Mouse (Mus musculus): ENCODE measurements around the gene Enox1. TPM values are rescaled to one million over a fixed set of nuclear protein-coding genes. Genes with fewer than 3 reads are reported as not detected.

Gene Enox1
- polyA plus RNA-seq, 1 experiment from 2014 or later: 7.4 TPM

GRCm38 (mm10) chr14:77615201-77615600, 458.6 kb downstream of the Enox1 start:
- no peaks in the 10 kb centered on the region for H3K9me3 ChIP-seq (ENCODE audit: control insufficient read depth, low read depth, low read length)
- no peak overlapping the region for H3K4me2 ChIP-seq (replicated peaks; ENCODE audit: low read depth, low read length)
- H3K36me3 ChIP-seq (ENCODE audit: control insufficient read depth, insufficient read depth, low read length): no peaks in the 10 kb centered on the region
- H3K4me1 ChIP-seq (ENCODE audit: control insufficient read depth, insufficient read depth, low read length): 0 out of 2 replicates have a peak, but pooled peaks cover 5% of the 10 kb centered on the region
- no peak for ATAC-seq (ENCODE audit: insufficient number of reproducible peaks, insufficient read depth, low FRiP score, low read depth)
- 94% methylated on average over 16 of the region's 16 CpGs for WGBS
- no peak overlapping the region for H3K27ac ChIP-seq (ENCODE audit: low read length)
- no peak overlapping the region for H3K4me3 ChIP-seq (ENCODE audit: low read depth, low read length)
- H3K27me3 ChIP-seq (ENCODE audit: control insufficient read depth, insufficient read depth, low read length): no peaks in the 10 kb centered on the region
- H3K9ac ChIP-seq (replicated peaks; ENCODE audit: low read depth, low read length): no peak overlapping the region

GRCm38 (mm10) chr14:77617250-77617649, 460.7 kb downstream of the Enox1 start:
- Histone ChIP-seq H3K9ac (replicated peaks; ENCODE audit: low read depth, low read length) (no peak overlapping the region), H3K27ac (ENCODE audit: low read length) (no peak overlapping the region), H3K4me2 (replicated peaks; ENCODE audit: low read depth, low read length) (no peak overlapping the region), H3K36me3 (ENCODE audit: control insufficient read depth, insufficient read depth, low read length) (no peaks in the 10 kb centered on the region), H3K9me3 (ENCODE audit: control insufficient read depth, low read depth, low read length) (no peaks in the 10 kb centered on the region), H3K27me3 (ENCODE audit: control insufficient read depth, insufficient read depth, low read length) (no peaks in the 10 kb centered on the region), H3K4me1 (ENCODE audit: control insufficient read depth, insufficient read depth, low read length) (0 out of 2 replicates have a peak, but pooled peaks cover 5% of the 10 kb centered on the region), H3K4me3 (ENCODE audit: low read depth, low read length) (no peak overlapping the region)
- no peak for ATAC-seq (ENCODE audit: insufficient number of reproducible peaks, insufficient read depth, low FRiP score, low read depth)
- WGBS: 52% methylated on average over 6 of the region's 6 CpGs

- Histone ChIP-seq H3K9ac (replicated peaks; ENCODE audit: low read depth, low read length) (no peak overlapping the region), H3K4me3 (ENCODE audit: low read depth, low read length) (no peak overlapping the region), H3K36me3 (ENCODE audit: control insufficient read depth, insufficient read depth, low read length) (no peaks in the 10 kb centered on the region), H3K4me1 (ENCODE audit: control insufficient read depth, insufficient read depth, low read length) (0 out of 2 replicates have a peak, but pooled peaks cover 5% of the 10 kb centered on the region), H3K4me2 (replicated peaks; ENCODE audit: low read depth, low read length) (no peak overlapping the region), H3K27me3 (ENCODE audit: control insufficient read depth, insufficient read depth, low read length) (no peaks in the 10 kb centered on the region), H3K27ac (ENCODE audit: low read length) (no peak overlapping the region), H3K9me3 (ENCODE audit: control insufficient read depth, low read depth, low read length) (no peaks in the 10 kb centered on the region)
- 0 out of 2 replicates have a peak, but pooled peaks have one; percentile 42 for ATAC-seq (ENCODE audit: insufficient number of reproducible peaks, insufficient read depth, low FRiP score, low read depth)
- 53% methylated on average over 13 of the region's 13 CpGs for WGBS
Measured at GRCm38 (mm10) chr14:77618131-77618805, 461.7 kb downstream of the Enox1 start.

GRCm38 (mm10) chr14:77621473-77622264, 465.1 kb downstream of the Enox1 start:
- Histone ChIP-seq H3K27ac (ENCODE audit: low read length) (no peak overlapping the region), H3K9ac (replicated peaks; ENCODE audit: low read depth, low read length) (no peak overlapping the region), H3K36me3 (ENCODE audit: control insufficient read depth, insufficient read depth, low read length) (no peaks in the 10 kb centered on the region), H3K4me1 (ENCODE audit: control insufficient read depth, insufficient read depth, low read length) (0 out of 2 replicates have a peak, but pooled peaks cover 5% of the 10 kb centered on the region), H3K4me2 (replicated peaks; ENCODE audit: low read depth, low read length) (no peak overlapping the region), H3K9me3 (ENCODE audit: control insufficient read depth, low read depth, low read length) (no peaks in the 10 kb centered on the region), H3K27me3 (ENCODE audit: control insufficient read depth, insufficient read depth, low read length) (no peaks in the 10 kb centered on the region), H3K4me3 (ENCODE audit: low read depth, low read length) (no peak overlapping the region)
- WGBS: 62% methylated on average over 4 of the region's 4 CpGs
- no peak for ATAC-seq (ENCODE audit: insufficient number of reproducible peaks, insufficient read depth, low FRiP score, low read depth)

GRCm38 (mm10) chr14:77626557-77627507, 470.3 kb downstream of the Enox1 start:
- H3K27ac ChIP-seq (ENCODE audit: low read length): no peak overlapping the region
- 0 out of 2 replicates have a peak, but pooled peaks have one; percentile 37 for ATAC-seq (ENCODE audit: insufficient number of reproducible peaks, insufficient read depth, low FRiP score, low read depth)
- no peak overlapping the region for H3K9ac ChIP-seq (replicated peaks; ENCODE audit: low read depth, low read length)
- H3K4me2 ChIP-seq (replicated peaks; ENCODE audit: low read depth, low read length): no peak overlapping the region
- no peaks in the 10 kb centered on the region; the same call in 1 of the 2 replicates for H3K4me1 ChIP-seq (ENCODE audit: control insufficient read depth, insufficient read depth, low read length)
- no peaks in the 10 kb centered on the region for H3K27me3 ChIP-seq (ENCODE audit: control insufficient read depth, insufficient read depth, low read length)
- WGBS: 66% methylated on average over 12 of the region's 12 CpGs
- no peak overlapping the region for H3K4me3 ChIP-seq (ENCODE audit: low read depth, low read length)
- H3K9me3 ChIP-seq (ENCODE audit: control insufficient read depth, low read depth, low read length): no peaks in the 10 kb centered on the region
- no peaks in the 10 kb centered on the region for H3K36me3 ChIP-seq (ENCODE audit: control insufficient read depth, insufficient read depth, low read length)

- no peak overlapping the region for H3K9ac ChIP-seq (replicated peaks; ENCODE audit: low read depth, low read length)
- ATAC-seq (ENCODE audit: insufficient number of reproducible peaks, insufficient read depth, low FRiP score, low read depth): no peak
- WGBS: 87% methylated on average over 10 of the region's 10 CpGs
- H3K9me3 ChIP-seq (ENCODE audit: control insufficient read depth, low read depth, low read length): no peaks in the 10 kb centered on the region
- peaks cover 14% of the 10 kb centered on the region for H3K4me1 ChIP-seq (ENCODE audit: control insufficient read depth, insufficient read depth, low read length)
- no peaks in the 10 kb centered on the region for H3K27me3 ChIP-seq (ENCODE audit: control insufficient read depth, insufficient read depth, low read length)
- no peak overlapping the region for H3K4me3 ChIP-seq (ENCODE audit: low read depth, low read length)
- peak overlapping the region; percentile 29; the same call in 1 of the 2 replicates for H3K27ac ChIP-seq (ENCODE audit: low read length)
- no peak overlapping the region for H3K4me2 ChIP-seq (replicated peaks; ENCODE audit: low read depth, low read length)
- no peaks in the 10 kb centered on the region for H3K36me3 ChIP-seq (ENCODE audit: control insufficient read depth, insufficient read depth, low read length)
Measured at GRCm38 (mm10) chr14:77632466-77633171, 476.1 kb downstream of the Enox1 start.

- Histone ChIP-seq H3K9me3 (ENCODE audit: control insufficient read depth, low read depth, low read length) (no peaks in the 10 kb centered on the region), H3K9ac (replicated peaks; ENCODE audit: low read depth, low read length) (no peak overlapping the region), H3K4me3 (ENCODE audit: low read depth, low read length) (no peak overlapping the region), H3K4me1 (ENCODE audit: control insufficient read depth, insufficient read depth, low read length) (peaks cover 14% of the 10 kb centered on the region), H3K4me2 (replicated peaks; ENCODE audit: low read depth, low read length) (no peak overlapping the region), H3K27ac (ENCODE audit: low read length) (no peak overlapping the region; the same call in none of the 2 replicates), H3K27me3 (ENCODE audit: control insufficient read depth, insufficient read depth, low read length) (no peaks in the 10 kb centered on the region), H3K36me3 (ENCODE audit: control insufficient read depth, insufficient read depth, low read length) (no peaks in the 10 kb centered on the region)
- ATAC-seq (ENCODE audit: insufficient number of reproducible peaks, insufficient read depth, low FRiP score, low read depth): no peak
- 34% methylated on average over 2 of the region's 2 CpGs for WGBS
Measured at GRCm38 (mm10) chr14:77633172-77633542, 476.6 kb downstream of the Enox1 start.

Measured in stomach, embryonic 14.5 days (tissue).